Mouse (Mus musculus): Measurements from ENCODE around the gene Phf14.

Gene Phf14

GRCm38 (mm10) chr6:12020738-12021137, 113.1 kb downstream of the Phf14 start:
- DNase-seq (ENCODE audit: low spot score), result no peak

GRCm38 (mm10) chr6:12021480-12021879, 113.9 kb downstream of the Phf14 start:
- DNase-seq (ENCODE audit: low spot score), result no peak

DNA sequence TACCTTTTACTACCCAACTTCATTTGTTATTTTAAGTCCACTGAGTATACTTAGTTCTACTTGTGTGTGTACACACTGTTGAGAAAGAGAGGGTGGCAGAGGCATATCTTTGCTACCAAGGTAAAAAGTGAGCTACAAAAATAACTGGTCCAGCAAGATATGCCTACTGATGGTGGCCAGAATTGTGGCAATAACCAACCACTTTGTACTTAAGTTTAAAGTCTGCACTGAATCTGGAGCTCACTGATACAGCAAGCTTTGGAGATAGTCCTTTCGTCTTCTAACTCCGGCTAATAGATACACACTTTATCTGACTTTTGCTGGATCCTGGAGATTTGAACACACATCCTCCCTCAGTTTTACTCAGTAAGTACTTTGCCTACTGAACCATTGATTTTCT, 115.8 kb downstream of the Phf14 start:
- DNase-seq (ENCODE audit: low spot score), result no peak

- no peak for DNase-seq (ENCODE audit: low spot score)
These were observed 119.4 kb downstream of the Phf14 start for GRCm38 (mm10) chr6:12026804-12027537.

- no peak for DNase-seq (ENCODE audit: low spot score)
These were observed 127.0 kb downstream of the Phf14 start for GRCm38 (mm10) chr6:12034561-12034960.

GRCm38 (mm10) chr6:12038268-12038667, 130.7 kb downstream of the Phf14 start:
- no peak for DNase-seq (ENCODE audit: low spot score)

DNA sequence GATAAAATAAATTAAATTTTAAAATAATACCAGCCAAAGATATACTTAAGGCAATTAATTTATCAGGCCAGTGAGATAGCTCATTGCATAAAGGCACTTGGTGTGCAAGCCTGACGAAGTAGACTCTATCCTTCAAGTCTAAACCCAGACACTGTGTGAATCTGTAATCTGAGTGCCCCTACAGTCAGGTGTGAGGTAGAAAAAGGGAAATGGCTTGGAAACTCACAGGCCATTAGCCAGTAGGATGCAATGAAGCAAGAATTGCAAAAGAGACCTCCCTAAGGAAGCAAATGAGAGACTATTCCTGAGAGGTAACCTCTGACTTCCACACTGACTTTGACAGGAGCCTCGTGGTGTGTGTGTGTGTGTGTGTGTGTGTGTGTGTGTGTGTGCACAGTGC, 145.3 kb downstream of the Phf14 start:
- DNase-seq (ENCODE audit: low spot score), result no peak

- peak; percentile 23 for DNase-seq (ENCODE audit: low spot score)
These were observed 146.5 kb downstream of the Phf14 start for GRCm38 (mm10) chr6:12054149-12054548.

GRCm38 (mm10) chr6:12058717-12059116, 151.1 kb downstream of the Phf14 start:
- DNase-seq (ENCODE audit: low spot score), result no peak

DNA sequence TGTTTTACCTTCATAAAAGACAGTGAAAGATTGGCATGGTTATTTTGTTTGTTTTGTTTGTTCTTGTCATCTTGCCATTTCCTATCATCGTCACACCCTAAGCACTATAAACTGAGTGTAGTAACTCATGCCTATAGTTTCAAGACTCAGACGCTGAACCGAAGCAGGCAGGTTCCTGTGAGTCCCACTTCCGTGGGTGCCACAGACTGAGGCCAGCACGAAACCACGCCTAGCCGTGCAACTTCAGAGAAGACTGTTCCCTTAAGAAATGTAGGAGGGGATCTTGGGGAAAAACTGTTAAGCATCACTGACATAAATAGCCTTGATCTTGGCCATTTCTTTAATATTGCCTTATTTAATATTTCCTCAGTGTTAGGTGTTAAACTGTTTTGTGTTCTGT, 152.4 kb downstream of the Phf14 start:
- no peak for DNase-seq (ENCODE audit: low spot score)

DNA sequence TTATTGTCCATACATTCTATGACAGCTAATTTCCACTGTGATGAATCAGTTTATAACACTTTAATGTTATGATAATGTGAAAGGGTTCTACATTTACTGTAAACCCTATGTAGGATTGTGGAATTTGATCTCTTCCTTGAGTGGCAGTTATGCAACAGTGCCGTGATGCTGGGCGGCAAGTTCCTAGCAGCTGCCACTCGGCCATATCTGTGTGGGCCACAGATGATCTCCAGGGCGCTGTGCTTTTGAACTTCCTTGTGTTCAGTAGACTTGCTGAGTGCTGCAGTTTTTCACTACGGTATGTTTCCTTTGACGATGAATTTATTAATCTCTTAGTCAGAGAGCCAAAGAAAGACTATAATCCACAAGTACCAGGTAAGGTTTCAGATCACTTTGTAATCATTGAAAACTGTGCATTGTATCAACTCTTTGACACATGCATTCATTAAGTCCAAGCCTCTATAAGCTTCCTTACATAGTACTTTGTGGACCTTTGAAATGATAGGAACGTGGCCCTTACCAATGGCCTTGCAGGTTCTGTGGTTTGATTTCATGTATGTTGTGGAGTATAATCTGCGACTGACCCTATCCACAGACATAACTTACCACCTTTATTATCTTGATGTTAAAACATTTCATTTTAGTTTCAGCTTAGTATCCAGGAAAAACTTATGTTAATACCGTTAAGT, 153.0 kb downstream of the Phf14 start:
- no peak for DNase-seq (ENCODE audit: low spot score)

GRCm38 (mm10) chr6:12067956-12068355, 160.3 kb downstream of the Phf14 start:
- DNase-seq (ENCODE audit: low spot score), result no peak

DNA sequence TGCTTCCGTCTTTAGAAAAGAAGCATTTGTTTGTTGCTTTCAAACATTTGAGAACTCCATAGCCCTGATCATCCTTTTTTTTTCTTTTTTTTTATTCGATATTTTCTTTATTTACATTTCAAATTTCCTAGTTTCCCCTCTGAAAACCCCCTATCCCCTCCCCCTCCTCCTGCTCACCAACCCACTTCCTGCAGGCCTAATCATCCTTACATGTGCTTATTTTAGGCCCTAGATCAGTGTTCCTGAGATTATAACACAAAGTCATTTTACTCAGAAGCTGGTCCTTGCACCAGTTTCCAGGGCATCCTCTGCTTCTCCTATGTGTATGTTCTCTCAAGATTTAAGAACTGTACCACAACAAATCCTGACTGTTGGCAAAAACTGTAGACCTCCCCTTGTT, 161.7 kb downstream of the Phf14 start:
- no peak for DNase-seq (ENCODE audit: low spot score)

DNA sequence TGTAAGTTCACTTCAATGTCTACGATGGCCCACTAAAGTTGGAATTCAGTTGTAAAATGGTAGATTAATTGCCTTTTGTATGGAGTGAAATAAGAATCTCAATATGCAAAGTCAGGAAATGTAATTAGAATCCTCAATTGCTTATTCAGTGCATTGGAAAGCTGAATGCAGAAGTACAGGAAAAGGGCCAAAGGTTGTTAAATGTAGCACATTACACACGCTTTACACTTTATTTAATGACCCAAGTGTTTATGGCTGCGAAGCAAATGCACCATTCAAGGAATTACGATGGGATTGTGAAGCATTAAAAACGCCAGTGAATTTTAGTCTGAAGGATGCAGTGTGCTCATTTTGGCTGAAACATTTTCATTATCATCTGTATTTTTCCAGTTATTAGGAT, 167.0 kb downstream of the Phf14 start:
- DNase-seq (ENCODE audit: low spot score), result no peak

GRCm38 (mm10) chr6:12077338-12077737, 169.7 kb downstream of the Phf14 start:
- no peak for DNase-seq (ENCODE audit: low spot score)

DNA sequence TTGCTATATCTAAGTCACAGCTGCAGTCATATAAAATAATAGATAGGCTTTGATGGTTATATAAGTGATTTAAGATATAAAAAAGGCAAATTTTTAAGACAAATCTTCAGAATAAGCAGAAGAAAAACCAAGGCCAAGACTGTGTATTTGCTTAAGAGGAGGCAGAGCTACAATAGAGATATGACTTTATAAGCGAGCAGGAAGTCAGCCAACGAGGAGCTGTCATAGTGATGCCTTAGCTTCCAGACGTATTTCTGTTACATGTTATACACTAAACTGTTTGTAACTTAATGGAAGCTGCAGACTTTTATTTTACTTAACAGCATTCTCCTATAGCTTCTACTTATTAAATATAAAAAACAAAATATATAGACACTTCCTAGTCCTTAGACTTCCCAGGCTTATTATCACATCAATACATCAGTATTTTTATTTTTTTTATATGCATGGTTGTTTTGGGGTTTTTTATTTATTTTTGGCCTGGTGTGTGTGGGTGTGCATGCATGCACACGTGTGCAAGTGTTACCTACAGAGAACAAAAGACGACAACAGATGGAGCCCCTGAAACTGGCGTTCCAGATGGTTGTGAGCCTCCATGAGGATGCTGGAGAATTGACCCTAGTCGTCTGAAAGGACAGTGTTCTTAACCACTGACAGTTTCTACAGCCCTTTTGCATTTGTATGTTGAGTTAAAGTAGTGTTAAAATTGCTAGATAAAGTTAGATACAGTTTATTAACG, 170.4 kb downstream of the Phf14 start:
- no peak for DNase-seq (ENCODE audit: low spot score)

GRCm38 (mm10) chr6:12079260-12079659, 171.7 kb downstream of the Phf14 start:
- DNase-seq (ENCODE audit: low spot score), result no peak

GRCm38 (mm10) chr6:12080423-12080822, 172.8 kb downstream of the Phf14 start:
- DNase-seq (ENCODE audit: low spot score), result no peak

GRCm38 (mm10) chr6:12081722-12082121, 174.1 kb downstream of the Phf14 start:
- DNase-seq (ENCODE audit: low spot score), result no peak

GRCm38 (mm10) chr6:12082125-12082524, 174.5 kb downstream of the Phf14 start:
- no peak for DNase-seq (ENCODE audit: low spot score)

DNA sequence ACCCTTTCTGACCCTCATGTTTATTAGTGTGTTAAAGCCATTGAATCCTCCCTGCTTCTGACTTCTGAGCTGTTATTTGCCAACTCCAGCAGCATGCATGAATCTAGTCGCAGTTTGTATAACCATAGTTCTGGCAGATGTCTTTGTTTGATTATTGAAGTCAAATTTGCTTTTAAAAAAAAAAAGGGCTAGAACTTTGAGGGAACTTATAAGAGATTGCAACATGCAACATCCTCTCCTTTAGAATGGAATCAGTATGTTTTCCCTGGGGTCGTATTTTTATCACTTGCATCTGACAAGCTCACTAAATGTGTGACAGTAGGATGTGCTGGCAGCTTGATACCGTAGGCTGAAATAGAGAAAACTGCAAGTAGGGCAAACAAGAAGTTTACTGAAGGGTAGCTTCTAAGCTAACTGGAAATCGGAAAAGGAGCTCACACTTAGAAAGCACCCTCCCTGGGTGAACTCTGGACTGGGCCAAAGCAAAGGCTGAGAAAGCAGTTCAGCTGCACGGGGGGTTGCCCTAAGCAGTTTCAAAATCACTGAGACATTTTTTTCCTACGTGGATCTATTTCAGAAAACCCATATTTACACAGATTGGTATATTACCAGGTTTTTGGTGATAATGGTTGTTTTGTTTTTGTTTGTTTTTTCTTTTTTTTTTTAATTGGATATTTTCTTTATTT, 175.1 kb downstream of the Phf14 start:
- no peak for DNase-seq (ENCODE audit: low spot score)

DNA sequence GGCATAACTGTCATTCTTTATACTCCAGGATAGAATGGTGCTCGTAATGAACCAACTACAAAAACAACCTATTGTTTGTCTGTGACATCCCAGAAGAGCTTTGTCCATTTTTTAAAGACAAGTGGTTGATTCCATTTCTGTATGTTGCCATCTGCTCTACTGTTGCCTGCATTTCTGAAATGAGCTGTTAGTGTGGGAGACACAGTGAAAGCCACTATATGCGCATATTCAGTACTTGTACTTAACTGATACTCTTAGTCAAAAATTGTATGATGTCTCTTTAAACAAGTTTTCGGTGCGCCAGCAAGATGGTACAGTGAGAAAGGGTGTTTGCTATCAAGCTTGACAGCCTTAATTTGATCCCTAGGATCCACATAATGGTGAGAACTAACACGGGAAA, 177.1 kb downstream of the Phf14 start:
- DNase-seq (ENCODE audit: low spot score), result no peak

All from ovary, postnatal 36 days (tissue).